ENCODE assay signal across 22 mouse cellular contexts in the genomic region with DNA sequence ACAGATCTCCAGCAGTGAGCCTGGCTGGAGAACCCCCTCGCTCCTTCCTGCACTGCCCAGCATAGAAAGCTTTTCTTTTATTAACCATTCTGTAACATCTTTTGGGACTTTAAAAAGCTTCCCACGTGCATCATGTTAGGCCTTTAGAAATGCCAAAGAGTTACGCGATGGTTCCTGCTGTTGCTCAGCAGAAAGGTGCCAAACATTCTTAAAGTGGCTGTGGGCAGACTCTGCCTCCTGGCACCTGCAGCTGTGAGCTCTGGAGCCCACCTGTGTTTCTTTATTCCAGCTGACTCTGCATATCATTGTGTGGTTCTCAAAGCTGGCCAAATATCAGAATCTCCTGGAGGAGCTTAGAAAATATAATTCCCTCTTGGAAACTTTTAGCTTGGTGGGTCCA. TPM values are rescaled to one million over a fixed set of nuclear protein-coding genes. Genes with fewer than 3 reads are reported as not detected.
"Had no signal": no experiment of that assay in that cellular context is flagged by ENCODE, and none has a peak within 500 bp of the region (broad histone marks: within the 10 kb centered on the region; RNA-seq: fewer than 3 reads in every experiment).

No protein-coding gene starts in this region.

- DNase-seq: left cerebral cortex, postnatal 4 days; liver; liver, embryonic 13.5 days; liver, postnatal 0 days; lung, adult 18-20 months; lung, adult 2 months; lung, embryonic 14.5 days; lung, postnatal 10 days; lung, postnatal 14 days; lung, postnatal 36 days; lung, postnatal 4 days; midbrain, embryonic 14.5 days had no signal

- ATAC-seq: liver, embryonic 12.5 days; liver, postnatal 0 days; lung, postnatal 0 days; midbrain, embryonic 13.5 days; midbrain, embryonic 15.5 days; midbrain, embryonic 16.5 days had no signal

RNA-seq across cellular contexts. Expression of gene Ccna1, which starts 51.3 kb away (rescaled TPM):
- total RNA-seq: liver, adult 2 months; megakaryocyte progenitor cell, adult 5-6 weeks; megakaryocyte, adult 5-6 weeks; megakaryocyte-erythroid progenitor cell, adult 5-6 weeks; monocyte, adult 5-6 weeks had no signal
